Mouse (Mus musculus) spleen, embryonic (tissue): ENCODE results near the gene Map2k5.

ENCODE experiments used
- CTCF ChIA-PET: fragments of 350-600 bp; sonication (Branson Sonifier 250); formaldehyde crosslinking; loops from one replicate; lab custom pipeline; 2022; lab: Charles Lee

Map2k5 gene

GRCm38 (mm10) chr9:63377270-63378142, at the start of gene Map2k5:
Map2k5 (minus strand) TSS chr9:63377902.
- CTCF ChIA-PET = no interaction called here

- CTCF ChIA-PET = no interaction called here
Measured at GRCm38 (mm10) chr9:63421096-63421736, 43.5 kb upstream of the Map2k5 start.

GRCm38 (mm10) chr9:63420396-63420795, 42.7 kb upstream of the Map2k5 start:
- CTCF ChIA-PET = no interaction called here

- CTCF ChIA-PET = no interaction called here
Measured at GRCm38 (mm10) chr9:63400176-63400575, 22.5 kb upstream of the Map2k5 start.

- CTCF ChIA-PET = no interaction called here
Measured at GRCm38 (mm10) chr9:63399463-63399815, 21.7 kb upstream of the Map2k5 start.

GRCm38 (mm10) chr9:63398611-63399462, 21.1 kb upstream of the Map2k5 start, which contains the start of gene 2300009A05Rik:
2300009A05Rik (minus strand) TSS chr9:63399246.
- CTCF ChIA-PET = no interaction called here

GRCm38 (mm10) chr9:63395612-63396011, 17.9 kb upstream of the Map2k5 start:
- CTCF ChIA-PET = no interaction called here

GRCm38 (mm10) chr9:63391307-63391706, 13.6 kb upstream of the Map2k5 start:
- CTCF ChIA-PET = no interaction called here

GRCm38 (mm10) chr9:63382761-63383160, 5.1 kb upstream of the Map2k5 start:
- CTCF ChIA-PET = no interaction called here

- CTCF ChIA-PET = no interaction called here
Measured at GRCm38 (mm10) chr9:63380326-63380725, 2.6 kb upstream of the Map2k5 start.

GRCm38 (mm10) chr9:63378174-63378573, 472 bp upstream of the Map2k5 start:
- CTCF ChIA-PET = interaction anchor here (0.7 kb wide), 1 partner anchor 11 kb away, joined by 3 read pairs; no protein-coding TSS in a partner anchor

- CTCF ChIA-PET = no interaction called here
Measured at GRCm38 (mm10) chr9:63373315-63373714, 4.4 kb downstream of the Map2k5 start.

- CTCF ChIA-PET = interaction anchor here (0.6 kb wide), 1 partner anchor 29 kb away, joined by 5 read pairs; no protein-coding TSS in a partner anchor
Measured at GRCm38 (mm10) chr9:63372541-63372940, 5.2 kb downstream of the Map2k5 start.

GRCm38 (mm10) chr9:63360410-63360809, 17.3 kb downstream of the Map2k5 start:
- CTCF ChIA-PET = no interaction called here

- CTCF ChIA-PET = no interaction called here
Measured at GRCm38 (mm10) chr9:63359016-63359415, 18.7 kb downstream of the Map2k5 start.

GRCm38 (mm10) chr9:63356721-63357120, 21.0 kb downstream of the Map2k5 start:
- CTCF ChIA-PET = no interaction called here

GRCm38 (mm10) chr9:63356278-63356677, 21.4 kb downstream of the Map2k5 start:
- CTCF ChIA-PET = no interaction called here

GRCm38 (mm10) chr9:63354168-63354567, 23.5 kb downstream of the Map2k5 start:
- CTCF ChIA-PET = no interaction called here

GRCm38 (mm10) chr9:63350030-63350429, 27.7 kb downstream of the Map2k5 start:
- CTCF ChIA-PET = no interaction called here

- CTCF ChIA-PET = interaction anchor here (0.7 kb wide), 1 partner anchor 511 kb away, joined by 9 read pairs; no protein-coding TSS in a partner anchor
Measured at GRCm38 (mm10) chr9:63349241-63349640, 28.5 kb downstream of the Map2k5 start.

- CTCF ChIA-PET = no interaction called here
Measured at GRCm38 (mm10) chr9:63348146-63348545, 29.6 kb downstream of the Map2k5 start.

- CTCF ChIA-PET = no interaction called here
Measured at GRCm38 (mm10) chr9:63346029-63346428, 31.7 kb downstream of the Map2k5 start.
